Comparison of ENCODE assay signal across 14 mouse cellular contexts in genomic region chr16:11526996-11527395, GRCm38 (mm10).
DNase-seq lines count a peak whose midpoint lies in the region; ATAC-seq and TF ChIP-seq lines count a peak whose summit lies in the region.
"Had no signal": no experiment of that assay in that cellular context is flagged by ENCODE, and none has a peak within 500 bp of the region (broad histone marks: within the 10 kb centered on the region; RNA-seq: fewer than 3 reads in every experiment).

No protein-coding gene starts in this region.

- H3K27me3 ChIP-seq in heart, embryonic 16.5 days (ENCODE audit: control insufficient read depth, insufficient read depth, low read length) = no peaks in the 10 kb centered on the region
- H3K27me3 ChIP-seq in liver, postnatal 0 days (ENCODE audit: insufficient read depth, low read length) = no peaks in the 10 kb centered on the region
- H3K27me3 ChIP-seq: limb, embryonic 15.5 days; Patski had no signal

- no peaks in the 10 kb centered on the region for H3K9me3 ChIP-seq in heart, embryonic 16.5 days (replicated peaks; ENCODE audit: control insufficient read depth, low read length)
- no peaks in the 10 kb centered on the region for H3K9me3 ChIP-seq in liver, postnatal 0 days (ENCODE audit: low read length)
- H3K9me3 ChIP-seq: limb, embryonic 15.5 days had no signal

- 63% methylated on average over 10 of the region's 10 CpGs for WGBS in heart, embryonic 16.5 days
- WGBS in liver, postnatal 0 days (ENCODE audit: insufficient replicate concordance) = 75% methylated on average over 10 of the region's 10 CpGs

- TF ChIP-seq CTCF in liver, postnatal 0 days (IDR thresholded peaks at IDR 0.05; ENCODE audit: low read depth) = no peak

- no peak for TF ChIP-seq EP300 in liver, postnatal 0 days (IDR thresholded peaks at IDR 0.05; ENCODE audit: low read depth)

- DNase-seq in heart, postnatal 4 days = no peak
- peak; percentile 85 for DNase-seq in right cerebral cortex, adult 18-20 months
- no peak for DNase-seq in right cerebral cortex, postnatal 4 days
- peak; percentile 67 to 77 for DNase-seq in left cerebral cortex, adult 9 months (ENCODE audit: low spot score in 2 of 2)
- DNase-seq in liver, postnatal 0 days = no peak
- DNase-seq in urinary bladder, adult 18-20 months (ENCODE audit: low spot score in 2 of 2) = no peak
- DNase-seq: adrenal gland, adult 8-10 months; heart, postnatal 36 days; kidney, adult 9 months had no signal

- H3K4me3 ChIP-seq in heart, embryonic 16.5 days (ENCODE audit: low read length) = no peak overlapping the region
- no peak overlapping the region for H3K4me3 ChIP-seq in liver, postnatal 0 days (ENCODE audit: low read depth, low read length)
- H3K4me3 ChIP-seq: limb, embryonic 15.5 days had no signal

- H3K9ac ChIP-seq in heart, embryonic 16.5 days (ENCODE audit: low read length) = 0 out of 2 replicates have a peak overlapping the region, but pooled peaks have one; percentile 13
- H3K9ac ChIP-seq in liver, postnatal 0 days (replicated peaks) = no peak overlapping the region
- H3K9ac ChIP-seq: limb, embryonic 15.5 days had no signal

- no peak overlapping the region for H3K4me2 ChIP-seq in heart, embryonic 16.5 days (ENCODE audit: low read depth, low read length)
- no peak overlapping the region for H3K4me2 ChIP-seq in liver, postnatal 0 days (ENCODE audit: low read depth, low read length)
- H3K4me2 ChIP-seq: limb, embryonic 15.5 days had no signal

- H3K4me1 ChIP-seq in heart, embryonic 16.5 days (ENCODE audit: control insufficient read depth, insufficient read depth, low read length) = peaks cover 23% of the 10 kb centered on the region
- H3K4me1 ChIP-seq in liver, postnatal 0 days (ENCODE audit: insufficient read depth) = peaks cover 4% of the 10 kb centered on the region; the same call in 1 of the 2 replicates

- no peak for ATAC-seq in heart, embryonic 16.5 days (replicated peaks; ENCODE audit: extremely low read depth, insufficient read depth, low FRiP score)
- no peak for ATAC-seq in granulocyte monocyte progenitor cell, adult 5-6 weeks (replicated peaks; ENCODE audit: poor library complexity, severe bottlenecking)
- ATAC-seq in liver, postnatal 0 days = no peak
- ATAC-seq: lung, postnatal 0 days; Patski had no signal

- no peaks in the 10 kb centered on the region for H3K36me3 ChIP-seq in heart, embryonic 16.5 days (ENCODE audit: control insufficient read depth, insufficient read depth)
- H3K36me3 ChIP-seq in liver, postnatal 0 days (replicated peaks; ENCODE audit: insufficient read depth, low read length) = no peaks in the 10 kb centered on the region; the same call in 1 of the 2 replicates
- H3K36me3 ChIP-seq: limb, embryonic 15.5 days had no signal

- no peak overlapping the region for H3K27ac ChIP-seq in heart, embryonic 16.5 days (ENCODE audit: low read length)
- no peak overlapping the region for H3K27ac ChIP-seq in liver, postnatal 0 days (ENCODE audit: low read depth)
- H3K27ac ChIP-seq: limb, embryonic 15.5 days had no signal

Comparison
In these comparisons a context has a peak if more than half of its experiments do, and no peak if none do; other contexts are left out.
1. DNase-seq: peak in right cerebral cortex, adult 18-20 months (single experiment) and left cerebral cortex, adult 9 months (2 of 2); none in heart, postnatal 4 days (single experiment), right cerebral cortex, postnatal 4 days (single experiment), liver, postnatal 0 days (single experiment) and urinary bladder, adult 18-20 months (0 of 2).